Mouse (Mus musculus): ENCODE measurements around the gene Mmrn2.

- TF ChIP-seq POLR2AphosphoS5 (IDR thresholded peaks at IDR 0.05; ENCODE audit: borderline replicate concordance, low read depth, low read length) (no peak), ZMIZ1 (IDR thresholded peaks at IDR 0.05; ENCODE audit: low read depth, low read length) (no peak), TAL1 (IDR thresholded peaks at IDR 0.05; ENCODE audit: low read length) (no peak), ZNF384 (IDR thresholded peaks at IDR 0.05; ENCODE audit: low read depth, low read length) (no peak), USF1 (IDR thresholded peaks at IDR 0.05; ENCODE audit: low read depth, low read length) (no peak), ETS1 (IDR thresholded peaks at IDR 0.05; ENCODE audit: low read depth, low read length) (0 out of 2 replicates have a peak, but pooled peaks have one; percentile 11), EP300 (IDR thresholded peaks at IDR 0.05; ENCODE audit: low read depth in 1 of 2, low read length in 2 of 2) (no peak), MYB (IDR thresholded peaks at IDR 0.05; ENCODE audit: low read depth, low read length) (no peak), CTCF (IDR thresholded peaks at IDR 0.05 in 2 of 3, conservative IDR thresholded peaks at IDR 0.05 in 1 of 3; ENCODE audit: control insufficient read depth in 1 of 3, insufficient read depth in 1 of 3, low read depth in 2 of 3, low read length in 3 of 3, poor library complexity in 1 of 3, severe bottlenecking in 1 of 3) (no peak), CHD2 (IDR thresholded peaks at IDR 0.05; ENCODE audit: low read length) (no peak), CHD1 (IDR thresholded peaks at IDR 0.05; ENCODE audit: low read depth, low read length) (no peak)
These were observed 33.3 kb upstream of the Mmrn2 start for GRCm38 (mm10) chr14:34341993-34342392.
